Mouse (Mus musculus): ENCODE data around the gene 5730522E02Rik. TPM values are rescaled to one million over a fixed set of nuclear protein-coding genes. Genes with fewer than 3 reads are reported as not detected.
A peak's percentile ranks its signal among the peaks of the same experiment; 100 is the strongest.
"Not testable (repeated sequence)": the region's sequence is repeated elsewhere in the genome, so short reads cannot be mapped to it uniquely, and the experiment has no call there.

Gene 5730522E02Rik
- 4.5 and 7.3 TPM in 2 replicates for polyA plus RNA-seq (2016; fragmentation: Nextera tagmentation; extraction: Ambion mirVana)

DNA sequence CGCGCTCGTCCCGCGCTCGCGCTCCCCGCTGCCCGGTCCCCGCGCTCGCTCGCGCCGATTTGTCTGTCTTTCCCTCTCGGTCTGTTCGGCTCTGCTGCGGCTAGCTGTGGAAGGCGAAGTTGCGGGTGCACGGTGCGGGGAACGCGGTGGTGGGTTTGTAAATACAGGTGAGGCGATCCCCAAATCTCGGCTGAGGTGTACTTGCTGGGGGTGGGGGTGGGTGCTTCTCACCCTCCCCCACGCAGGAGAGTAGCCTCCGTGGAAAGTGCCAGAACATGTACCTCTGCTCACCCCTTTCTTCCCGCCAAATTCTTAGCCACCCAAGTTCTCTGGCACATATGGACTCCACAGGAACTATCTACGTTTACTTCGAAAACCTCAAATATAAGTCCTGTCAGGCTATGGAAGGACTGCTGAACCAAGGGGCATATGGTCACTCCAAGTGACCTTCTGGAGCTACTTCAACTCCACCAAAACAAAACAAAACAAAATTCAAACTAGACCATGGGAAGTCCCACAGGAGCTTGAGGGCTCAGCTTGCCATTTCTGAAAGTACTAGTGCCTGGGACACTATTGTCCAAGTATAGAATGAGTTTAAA, at the start of gene 5730522E02Rik:
TSS of gene 5730522E02Rik (minus strand) at position 182 of the 599 bp plus-strand sequence.
- Histone ChIP-seq H3K4me1 (replicated peaks) (peaks cover 14% of the 10 kb centered on the region), H3K27ac (peak within 1 kb of the TSS; percentile 99), H3K9me3 (no peaks in the 10 kb centered on the region), H3K27me3 (ENCODE audit: insufficient read depth, poor library complexity, severe bottlenecking) (no peaks in the 10 kb centered on the region), H3K36me3 (no peaks in the 10 kb centered on the region), H3K4me3 (peak within 1 kb of the TSS; percentile 71)
- peak; percentile 70 for DNase-seq (ENCODE audit: low spot score)
- WGBS: 4% methylated on average over 31 of the region's 31 CpGs

DNA sequence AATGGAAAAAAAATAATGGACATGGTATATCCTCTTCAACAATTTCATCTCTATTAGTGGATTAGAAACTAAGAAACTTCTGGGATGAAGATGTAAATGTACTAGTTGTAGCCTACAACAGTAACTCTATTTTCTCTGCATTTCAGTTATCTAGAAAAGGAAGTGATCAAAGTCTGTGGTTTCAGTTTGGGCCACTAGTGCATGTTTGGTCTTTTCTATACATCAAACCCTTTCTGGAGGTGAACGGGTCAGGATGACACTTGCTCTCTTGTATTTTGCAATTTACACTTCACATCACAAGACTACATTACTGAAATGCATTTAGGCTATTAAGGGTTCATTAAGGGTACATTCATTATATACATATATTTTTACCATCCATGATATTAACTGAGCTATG, 26.0 kb upstream of the 5730522E02Rik start:
- Histone ChIP-seq H3K27ac (no peak overlapping the region), H3K4me1 (replicated peaks) (no peaks in the 10 kb centered on the region), H3K27me3 (ENCODE audit: insufficient read depth, poor library complexity, severe bottlenecking) (no peaks in the 10 kb centered on the region), H3K4me3 (no peak overlapping the region), H3K9me3 (no peaks in the 10 kb centered on the region), H3K36me3 (no peaks in the 10 kb centered on the region)
- no peak for DNase-seq (ENCODE audit: low spot score)
- 92% methylated on average over 1 of the region's 1 CpGs for WGBS

DNA sequence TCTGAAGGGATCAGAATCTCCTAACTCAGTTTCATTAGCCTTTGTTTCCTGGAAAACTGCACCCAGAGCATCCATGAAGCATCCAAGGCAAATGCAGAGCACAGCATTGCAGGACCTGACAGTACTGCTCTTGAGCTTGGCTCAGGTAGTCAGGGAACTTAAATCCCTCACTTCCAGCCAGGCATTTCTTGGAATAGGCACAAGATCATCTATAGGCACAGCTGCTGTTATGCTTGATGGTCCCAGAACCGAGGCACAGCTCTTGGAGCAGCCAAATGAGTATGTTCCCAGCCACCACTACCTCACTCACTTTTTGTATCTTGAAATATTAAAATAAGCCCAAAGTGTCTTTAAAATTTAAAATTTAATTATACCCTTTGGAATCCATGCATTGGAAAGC, 19.3 kb upstream of the 5730522E02Rik start:
- Histone ChIP-seq H3K27me3 (ENCODE audit: insufficient read depth, poor library complexity, severe bottlenecking) (no peaks in the 10 kb centered on the region), H3K4me1 (replicated peaks) (no peaks in the 10 kb centered on the region), H3K36me3 (no peaks in the 10 kb centered on the region), H3K4me3 (no peak overlapping the region), H3K27ac (no peak overlapping the region), H3K9me3 (no peaks in the 10 kb centered on the region)
- no peak for DNase-seq (ENCODE audit: low spot score)
- WGBS: 86% methylated on average over 1 of the region's 1 CpGs

- 91% methylated on average over 1 of the region's 1 CpGs for WGBS
- H3K4me1 ChIP-seq (replicated peaks): peaks cover 14% of the 10 kb centered on the region
- H3K9me3 ChIP-seq; H3K27ac ChIP-seq; H3K4me3 ChIP-seq; H3K27me3 ChIP-seq (ENCODE audit: insufficient read depth, poor library complexity, severe bottlenecking); DNase-seq (ENCODE audit: low spot score); H3K36me3 ChIP-seq: not testable (repeated sequence)
Measured at GRCm38 (mm10) chr11:26213643-26214042, 3.1 kb upstream of the 5730522E02Rik start.

GRCm38 (mm10) chr11:26209811-26210581, 567 bp downstream of the 5730522E02Rik start:
- Histone ChIP-seq H3K9me3 (no peaks in the 10 kb centered on the region), H3K4me1 (replicated peaks) (peaks cover 14% of the 10 kb centered on the region), H3K27me3 (ENCODE audit: insufficient read depth, poor library complexity, severe bottlenecking) (no peaks in the 10 kb centered on the region), H3K4me3 (peak overlapping the region; percentile 71), H3K36me3 (no peaks in the 10 kb centered on the region), H3K27ac (peak overlapping the region; percentile 99)
- 1% methylated on average over 60 of the region's 73 CpGs for WGBS
- peak; percentile 74 for DNase-seq (ENCODE audit: low spot score)

GRCm38 (mm10) chr11:26203466-26203865, 7.1 kb downstream of the 5730522E02Rik start:
- Histone ChIP-seq H3K27me3 (ENCODE audit: insufficient read depth, poor library complexity, severe bottlenecking) (no peaks in the 10 kb centered on the region), H3K36me3 (no peaks in the 10 kb centered on the region), H3K4me3 (no peak overlapping the region), H3K9me3 (no peaks in the 10 kb centered on the region), H3K4me1 (replicated peaks) (no peaks in the 10 kb centered on the region), H3K27ac (no peak overlapping the region)
- 90% methylated on average over 2 of the region's 2 CpGs for WGBS
- DNase-seq (ENCODE audit: low spot score): no peak

- Histone ChIP-seq H3K9me3 (no peaks in the 10 kb centered on the region), H3K4me3 (no peak overlapping the region), H3K27me3 (ENCODE audit: insufficient read depth, poor library complexity, severe bottlenecking) (no peaks in the 10 kb centered on the region), H3K27ac (no peak overlapping the region), H3K36me3 (no peaks in the 10 kb centered on the region), H3K4me1 (replicated peaks) (no peaks in the 10 kb centered on the region)
- DNase-seq (ENCODE audit: low spot score): no peak
- WGBS: 85% methylated on average over 5 of the region's 5 CpGs
Measured at GRCm38 (mm10) chr11:26202842-26203241, 7.7 kb downstream of the 5730522E02Rik start.

DNA sequence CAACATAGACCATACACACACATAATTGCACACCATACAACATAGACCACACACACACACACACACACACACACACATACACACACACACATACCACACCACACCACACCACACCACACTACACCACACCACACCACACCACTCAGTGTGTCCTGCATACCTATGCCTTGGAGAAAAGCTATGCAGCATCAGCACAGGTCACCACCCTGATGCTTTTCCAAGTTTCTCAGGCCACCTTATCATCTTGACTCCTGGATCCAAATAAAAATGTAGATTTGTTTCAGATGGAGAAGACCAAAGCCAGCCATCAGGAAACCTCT, 8.8 kb downstream of the 5730522E02Rik start:
- H3K9me3 ChIP-seq: no peaks in the 10 kb centered on the region
- H3K4me1 ChIP-seq (replicated peaks): no peaks in the 10 kb centered on the region
- no peaks in the 10 kb centered on the region for H3K27me3 ChIP-seq (ENCODE audit: insufficient read depth, poor library complexity, severe bottlenecking)
- H3K36me3 ChIP-seq: no peaks in the 10 kb centered on the region
- no peak overlapping the region for H3K4me3 ChIP-seq
- no peak overlapping the region for H3K27ac ChIP-seq
- DNase-seq (ENCODE audit: low spot score): no peak

DNA sequence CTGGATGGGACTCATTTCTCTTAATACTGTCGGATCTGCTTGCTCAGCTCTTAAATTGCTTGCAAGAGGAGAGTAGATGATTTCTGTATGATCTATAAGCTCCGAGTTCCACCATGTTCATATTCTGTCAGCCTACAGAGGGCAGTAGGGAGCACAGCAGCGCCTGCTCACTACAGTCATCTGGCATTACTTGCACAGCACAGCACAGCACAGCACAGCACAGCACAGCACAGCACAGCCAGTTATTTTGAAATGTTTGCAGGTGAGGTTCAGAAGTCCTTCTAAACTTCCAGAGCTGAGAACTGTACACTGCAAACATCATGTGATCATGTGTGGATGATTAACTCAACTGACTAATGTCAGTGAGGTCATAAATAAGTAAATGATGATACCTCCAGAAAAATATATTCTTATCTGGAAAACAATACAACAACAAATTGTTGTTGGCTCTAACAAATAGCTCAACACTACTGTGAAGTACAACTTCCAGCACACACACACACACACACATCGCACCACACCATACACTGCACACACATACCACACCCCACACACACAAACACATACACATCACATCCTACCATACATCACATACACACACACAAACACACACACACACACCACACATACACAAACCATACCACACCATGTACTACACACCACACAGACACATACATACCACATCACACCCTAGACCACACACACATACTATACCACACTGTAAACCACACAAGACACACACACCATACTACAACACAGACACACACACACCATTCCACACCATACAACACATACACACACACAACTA, 9.4 kb downstream of the 5730522E02Rik start:
- Histone ChIP-seq H3K4me3 (no peak overlapping the region), H3K9me3 (no peaks in the 10 kb centered on the region), H3K4me1 (replicated peaks) (no peaks in the 10 kb centered on the region), H3K36me3 (no peaks in the 10 kb centered on the region), H3K27me3 (ENCODE audit: insufficient read depth, poor library complexity, severe bottlenecking) (no peaks in the 10 kb centered on the region), H3K27ac (no peak overlapping the region)
- WGBS: 60% methylated on average over 4 of the region's 4 CpGs
- peak; percentile 34 for DNase-seq (ENCODE audit: low spot score)

GRCm38 (mm10) chr11:26195468-26195867, 15.1 kb downstream of the 5730522E02Rik start:
- Histone ChIP-seq H3K27me3 (ENCODE audit: insufficient read depth, poor library complexity, severe bottlenecking) (no peaks in the 10 kb centered on the region), H3K9me3 (no peaks in the 10 kb centered on the region), H3K27ac (no peak overlapping the region), H3K4me1 (replicated peaks) (no peaks in the 10 kb centered on the region), H3K36me3 (no peaks in the 10 kb centered on the region), H3K4me3 (no peak overlapping the region)
- 93% methylated on average over 3 of the region's 3 CpGs for WGBS
- DNase-seq (ENCODE audit: low spot score): no peak

GRCm38 (mm10) chr11:26187231-26187967, 23.2 kb downstream of the 5730522E02Rik start:
- WGBS: 80% methylated on average over 3 of the region's 3 CpGs
- H3K27me3 ChIP-seq (ENCODE audit: insufficient read depth, poor library complexity, severe bottlenecking): no peaks in the 10 kb centered on the region
- H3K36me3 ChIP-seq: no peaks in the 10 kb centered on the region
- no peaks in the 10 kb centered on the region for H3K9me3 ChIP-seq
- no peak overlapping the region for H3K27ac ChIP-seq
- H3K4me1 ChIP-seq (replicated peaks): no peaks in the 10 kb centered on the region
- H3K4me3 ChIP-seq: no peak overlapping the region
- no peak for DNase-seq (ENCODE audit: low spot score)

DNA sequence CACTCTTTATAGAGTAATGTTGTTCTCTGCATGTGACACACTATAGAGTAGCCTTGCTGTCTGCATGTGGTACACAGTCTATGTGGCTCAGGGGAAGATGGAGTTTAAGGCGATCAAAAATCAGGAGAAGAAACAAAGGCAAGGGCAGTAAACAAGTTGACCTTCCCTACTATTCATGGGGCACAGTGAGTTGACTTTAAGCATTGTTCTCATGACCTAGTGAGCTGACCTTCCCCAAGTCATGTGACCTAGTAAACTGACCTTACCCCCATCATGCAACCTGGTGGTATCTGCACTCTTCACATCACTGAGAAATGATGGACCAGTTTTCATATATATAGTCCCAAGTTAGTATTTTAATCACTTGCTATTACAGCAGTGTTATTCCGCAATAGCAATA, 40.0 kb downstream of the 5730522E02Rik start:
- no peaks in the 10 kb centered on the region for H3K36me3 ChIP-seq
- H3K27me3 ChIP-seq (ENCODE audit: insufficient read depth, poor library complexity, severe bottlenecking): no peaks in the 10 kb centered on the region
- no peaks in the 10 kb centered on the region for H3K9me3 ChIP-seq
- H3K4me3 ChIP-seq: no peak overlapping the region
- no peak overlapping the region for H3K27ac ChIP-seq
- WGBS: 74% methylated on average over 2 of the region's 2 CpGs
- no peaks in the 10 kb centered on the region for H3K4me1 ChIP-seq (replicated peaks)
- DNase-seq (ENCODE audit: low spot score): no peak
